Mouse (Mus musculus) heart, embryonic 13.5 days (tissue): ENCODE measurements at regions not wholly inside any gene's neighbourhood (a gene's known extent, or its start where the extent isn't known, plus 50 kb on each side); places are given as distances from the start of the nearest gene placed in this dataset.

Experiments used
- ATAC-seq: fragments of 200-750 bp; cut with Nextera tagmentation; 2 replicates; pipeline ENCODE4 v1.8.0; 2017; ENCODE audit warnings: moderate TSS enrichment; ENCODE audit not compliant: insufficient number of reproducible peaks, low FRiP score, low TSS enrichment; ENCODE audit errors: extremely low read depth
- H3K27ac ChIP-seq: fragments of 300-500 bp; sonication (generic); replicated peaks from 2 replicates; pipeline ENCODE4 v1.5.1; 2015; ENCODE audit warnings: moderate library complexity, mild to moderate bottlenecking, inconsistent platforms
- H3K27me3 ChIP-seq: fragments of 300-500 bp; sonication (generic); replicated peaks from 2 replicates; pipeline ENCODE4 v1.6.1; 2015; ENCODE audit warnings: mild to moderate bottlenecking, inconsistent platforms
- H3K36me3 ChIP-seq: fragments of 300-500 bp; sonication (generic); 2 replicates; pipeline ENCODE4 v1.6.1; 2015; ENCODE audit warnings: mild to moderate bottlenecking, inconsistent platforms
- H3K4me1 ChIP-seq: fragments of 300-500 bp; sonication (generic); 2 replicates; pipeline ENCODE4 v1.6.1; 2015; ENCODE audit warnings: inconsistent platforms
- H3K4me2 ChIP-seq: fragments of 300-500 bp; sonication (generic); 2 replicates; pipeline ENCODE4 v1.6.1; 2015; ENCODE audit warnings: inconsistent platforms, mild to moderate bottlenecking, moderate library complexity
- H3K4me3 ChIP-seq: fragments of 300-500 bp; sonication (generic); 2 replicates; pipeline ENCODE4 v1.5.1; 2015; ENCODE audit warnings: moderate library complexity, mild to moderate bottlenecking, inconsistent platforms
- H3K9ac ChIP-seq: fragments of 300-500 bp; sonication (generic); 2 replicates; pipeline ENCODE4 v1.6.1; 2015; ENCODE audit warnings: inconsistent platforms, mild to moderate bottlenecking, moderate library complexity
- H3K9me3 ChIP-seq: fragments of 300-500 bp; sonication (generic); 2 replicates; pipeline ENCODE4 v1.6.1; 2016; ENCODE audit warnings: inconsistent platforms
- WGBS: fragments of 180-500 bp; shearing (Covaris S2); methylation state at CpG from one replicate; pipeline ENCODE4 v1.1.7; 2015; ENCODE audit warnings: mixed read lengths; 5-methylcytosine and 5-hydroxymethylcytosine counted together

GRCm38 (mm10) chr8:115626396-115627136 lies 81.0 kb downstream of the Maf start:
- whole genome bisulfite sequencing, result 64% methylated on average over 7 of the region's 7 CpGs
- Histone ChIP-seq H3K27me3 (no peaks in the 10 kb centered on the region), H3K4me1 (peaks cover 5% of the 10 kb centered on the region), H3K36me3 (no peaks in the 10 kb centered on the region), H3K9ac (no peak overlapping the region), H3K4me2 (no peak overlapping the region), H3K27ac (no peak overlapping the region), H3K9me3 (no peaks in the 10 kb centered on the region), H3K4me3 (no peak overlapping the region)
- ATAC-seq, result no peak

- H3K27me3 ChIP-seq, result no peaks in the 10 kb centered on the region
- H3K4me3 ChIP-seq, result no peak overlapping the region
- H3K4me2 ChIP-seq, result no peak overlapping the region
- WGBS, result 80% methylated on average over 1 of the region's 1 CpGs
- ATAC-seq, result no peak
- no peaks in the 10 kb centered on the region for H3K36me3 ChIP-seq
- H3K9me3 ChIP-seq, result no peaks in the 10 kb centered on the region
- H3K4me1 ChIP-seq, result peaks cover 5% of the 10 kb centered on the region
- H3K27ac ChIP-seq, result no peak overlapping the region
- H3K9ac ChIP-seq, result no peak overlapping the region
Measured at GRCm38 (mm10) chr8:115625072-115625471, 82.5 kb downstream of the Maf start.

GRCm38 (mm10) chr8:115618049-115618760 lies 89.4 kb downstream of the Maf start:
- Histone ChIP-seq H3K27me3 (no peaks in the 10 kb centered on the region; the same call in 1 of the 2 replicates), H3K9ac (no peak overlapping the region), H3K4me3 (no peak overlapping the region), H3K4me1 (no peaks in the 10 kb centered on the region), H3K4me2 (no peak overlapping the region), H3K36me3 (no peaks in the 10 kb centered on the region), H3K9me3 (no peaks in the 10 kb centered on the region), H3K27ac (no peak overlapping the region)
- ATAC-seq, result no peak
- 73% methylated on average over 13 of the region's 13 CpGs for WGBS

DNA sequence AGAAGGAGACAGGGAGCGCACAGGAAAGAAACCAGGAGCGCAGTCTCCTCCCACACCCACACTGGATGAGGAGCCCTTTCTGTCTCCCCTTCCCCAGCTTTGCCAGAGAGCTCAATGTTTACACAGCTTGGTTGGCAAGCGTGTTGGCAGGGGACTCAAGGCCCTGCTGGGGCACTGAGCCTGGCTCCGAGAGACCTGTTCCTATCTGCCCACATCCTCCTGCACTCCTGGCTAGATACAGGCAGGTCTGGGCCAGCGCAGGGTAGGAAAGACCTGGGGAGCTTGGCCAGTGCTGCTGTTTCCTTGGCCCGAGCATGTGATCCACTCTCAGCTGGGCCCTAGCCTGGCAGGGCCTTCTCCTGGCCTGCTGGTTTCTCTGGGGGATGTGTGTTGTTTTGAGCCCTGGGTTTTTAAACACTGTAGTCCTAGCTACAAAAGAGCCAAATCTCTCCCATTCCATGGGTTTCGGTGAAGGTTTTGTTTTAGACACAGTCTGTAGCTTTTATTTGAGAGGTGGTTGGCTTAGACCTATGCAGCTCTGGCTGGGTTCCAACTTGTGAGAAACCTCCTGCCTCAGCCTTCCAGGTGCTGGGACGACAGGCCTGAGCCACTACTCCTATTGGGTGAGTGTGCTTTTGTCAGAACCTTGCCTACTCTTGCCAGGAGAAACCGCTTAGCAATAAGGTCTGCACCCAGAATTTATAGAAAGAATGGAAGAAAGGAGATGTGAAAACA lies 90.6 kb downstream of the Maf start:
- Histone ChIP-seq H3K4me3 (no peak overlapping the region), H3K9me3 (no peaks in the 10 kb centered on the region), H3K27me3 (no peaks in the 10 kb centered on the region; the same call in 1 of the 2 replicates), H3K4me1 (no peaks in the 10 kb centered on the region), H3K4me2 (no peak overlapping the region), H3K36me3 (no peaks in the 10 kb centered on the region), H3K27ac (no peak overlapping the region), H3K9ac (no peak overlapping the region)
- ATAC-seq, result no peak
- 80% methylated on average over 9 of the region's 9 CpGs for WGBS

DNA sequence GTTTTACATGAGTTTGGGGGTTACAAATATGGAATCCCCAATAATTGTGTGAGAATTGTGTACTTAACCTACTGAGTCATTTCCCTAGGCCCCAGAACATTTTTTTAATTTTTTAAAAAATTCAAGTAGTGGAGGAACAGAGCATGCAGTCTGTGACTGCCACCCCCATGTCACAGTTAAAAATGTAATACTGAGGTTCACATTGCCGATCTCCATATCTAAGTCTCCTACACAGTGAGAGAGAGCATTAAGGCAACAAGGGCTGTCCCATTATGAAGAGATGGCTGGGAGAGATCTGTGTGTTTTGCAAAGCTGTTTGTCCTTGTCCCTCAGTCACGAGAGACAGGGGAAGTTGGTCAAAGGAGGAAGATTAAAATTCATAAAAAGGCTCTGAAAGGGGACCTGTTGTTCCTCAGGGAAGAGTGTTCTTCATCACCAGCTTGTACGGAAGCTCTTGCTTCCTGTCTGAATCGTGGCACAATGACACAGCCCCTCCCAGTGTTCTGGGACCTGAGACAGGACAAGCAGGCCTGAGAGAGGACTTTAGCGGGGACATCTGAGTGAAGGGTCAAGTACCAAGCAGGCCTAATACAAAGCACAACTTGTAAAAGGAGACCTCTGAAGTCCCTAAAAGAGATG lies 93.5 kb downstream of the Maf start:
- Histone ChIP-seq H3K9me3 (no peaks in the 10 kb centered on the region; the same call in 1 of the 2 replicates), H3K4me1 (no peaks in the 10 kb centered on the region), H3K27me3 (no peaks in the 10 kb centered on the region), H3K27ac (no peak overlapping the region), H3K36me3 (no peaks in the 10 kb centered on the region), H3K9ac (no peak overlapping the region), H3K4me3 (no peak overlapping the region), H3K4me2 (no peak overlapping the region)
- 51% methylated on average over 5 of the region's 5 CpGs for WGBS
- ATAC-seq, result no peak

- no peak overlapping the region for H3K9ac ChIP-seq
- no peaks in the 10 kb centered on the region for H3K4me1 ChIP-seq
- no peak overlapping the region for H3K27ac ChIP-seq
- no peak overlapping the region for H3K4me2 ChIP-seq
- H3K9me3 ChIP-seq, result no peaks in the 10 kb centered on the region; the same call in 1 of the 2 replicates
- no peak overlapping the region for H3K4me3 ChIP-seq
- H3K36me3 ChIP-seq, result no peaks in the 10 kb centered on the region
- ATAC-seq, result no peak
- no peaks in the 10 kb centered on the region for H3K27me3 ChIP-seq
- WGBS, result 79% methylated on average over 3 of the region's 3 CpGs
Measured at GRCm38 (mm10) chr8:115612119-115612518, 95.5 kb downstream of the Maf start.

DNA sequence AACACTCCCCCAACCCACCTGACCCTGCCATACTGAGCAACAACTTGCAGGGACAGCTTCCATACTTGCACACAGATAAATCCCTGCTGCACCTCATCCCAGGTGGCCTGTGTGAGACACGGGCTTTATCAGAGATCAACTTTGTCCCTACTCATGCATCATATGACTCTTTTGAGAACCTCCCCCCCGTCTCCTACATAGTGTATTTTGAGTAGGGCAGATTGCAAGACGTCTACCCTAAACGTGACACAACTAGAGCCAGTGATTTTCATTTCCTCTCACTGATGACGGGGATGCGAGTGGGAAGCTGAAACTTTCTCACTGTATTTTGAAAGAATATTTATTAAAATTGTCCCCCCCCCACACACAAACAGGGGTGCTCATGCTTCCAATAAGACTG lies 107.8 kb downstream of the Maf start:
- H3K27ac ChIP-seq, result no peak overlapping the region
- no peak overlapping the region for H3K9ac ChIP-seq
- no peak overlapping the region for H3K4me3 ChIP-seq
- no peaks in the 10 kb centered on the region for H3K36me3 ChIP-seq
- 76% methylated on average over 6 of the region's 6 CpGs for WGBS
- H3K9me3 ChIP-seq, result no peaks in the 10 kb centered on the region
- peaks cover 8% of the 10 kb centered on the region for H3K27me3 ChIP-seq
- H3K4me2 ChIP-seq, result no peak overlapping the region
- no peak for ATAC-seq
- H3K4me1 ChIP-seq, result peaks cover 7% of the 10 kb centered on the region

GRCm38 (mm10) chr8:115597226-115597953 lies 110.2 kb downstream of the Maf start:
- Histone ChIP-seq H3K9ac (no peak overlapping the region), H3K36me3 (no peaks in the 10 kb centered on the region), H3K27ac (no peak overlapping the region), H3K27me3 (peaks cover 8% of the 10 kb centered on the region), H3K9me3 (no peaks in the 10 kb centered on the region), H3K4me2 (no peak overlapping the region), H3K4me1 (peaks cover 7% of the 10 kb centered on the region), H3K4me3 (no peak overlapping the region)
- 25% methylated on average over 10 of the region's 10 CpGs for WGBS
- ATAC-seq, result no peak

DNA sequence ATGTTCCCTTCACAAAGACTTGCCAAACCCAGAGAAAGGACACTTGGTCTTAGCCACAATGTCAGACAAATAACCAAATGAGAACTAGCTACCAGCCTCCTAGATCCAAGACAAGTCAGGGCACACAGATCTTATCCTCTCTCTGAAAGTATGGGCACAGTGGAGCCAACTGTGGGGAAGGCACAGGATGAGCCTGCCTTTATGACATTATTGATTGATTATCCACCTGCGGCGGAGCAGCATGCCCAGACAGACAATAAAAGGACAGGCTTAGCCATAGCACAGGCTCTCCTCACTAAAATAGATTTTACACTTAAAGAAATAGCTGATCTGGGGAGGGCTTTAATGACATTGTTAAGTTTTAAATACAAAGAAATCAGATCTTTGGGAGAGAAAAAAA lies 117.9 kb downstream of the Maf start:
- no peak for ATAC-seq
- Histone ChIP-seq H3K27me3 (no peaks in the 10 kb centered on the region), H3K4me1 (peaks cover 6% of the 10 kb centered on the region; the same call in 1 of the 2 replicates), H3K9ac (no peak overlapping the region), H3K36me3 (no peaks in the 10 kb centered on the region), H3K4me2 (no peak overlapping the region), H3K4me3 (no peak overlapping the region), H3K27ac (no peak overlapping the region), H3K9me3 (no peaks in the 10 kb centered on the region)
- 92% methylated on average over 2 of the region's 2 CpGs for WGBS

GRCm38 (mm10) chr8:115589076-115589475 lies 118.5 kb downstream of the Maf start:
- 88% methylated on average over 2 of the region's 2 CpGs for WGBS
- H3K4me1 ChIP-seq, result peaks cover 6% of the 10 kb centered on the region; the same call in 1 of the 2 replicates
- no peaks in the 10 kb centered on the region for H3K36me3 ChIP-seq
- H3K9ac ChIP-seq, result no peak overlapping the region
- ATAC-seq, result no peak
- no peaks in the 10 kb centered on the region for H3K27me3 ChIP-seq
- no peaks in the 10 kb centered on the region for H3K9me3 ChIP-seq
- no peak overlapping the region for H3K4me3 ChIP-seq
- H3K4me2 ChIP-seq, result no peak overlapping the region
- no peak overlapping the region for H3K27ac ChIP-seq
